Mouse (Mus musculus) cerebellum, adult 2 months (tissue): ENCODE measurements around the gene Fgf23.

Source experiments
- CTCF ChIP-seq: fragments of 200-500 bp; IDR thresholded peaks from 2 replicates; pipeline ENCODE4 v1.5.1; 2011; ENCODE audit warnings: low read depth, mild to moderate bottlenecking, control low read depth, low read length, moderate library complexity, borderline replicate concordance; ENCODE audit not compliant: insufficient read depth
- POLR2A ChIP-seq: fragments of 200-500 bp; IDR thresholded peaks from 2 replicates; pipeline ENCODE4 v1.6.1; 2011; ENCODE audit warnings: low read length, control low read depth, borderline replicate concordance; ENCODE audit not compliant: insufficient read depth

- TF ChIP-seq CTCF (no peak), POLR2A (no peak)
Observed at GRCm38 (mm10) chr6:127064815-127065214, 7.9 kb upstream of the Fgf23 start.
